Mouse (Mus musculus) intestine, postnatal 0 days (tissue): ENCODE measurements around the gene Dixdc1. TPM values are rescaled to one million over a fixed set of nuclear protein-coding genes. Genes with fewer than 3 reads are reported as not detected.

Experiments used
- ATAC-seq: fragments of 200-750 bp; cut with Nextera tagmentation; 2 replicates; pipeline ENCODE4 v1.8.0; 2017; ENCODE audit warnings: mild to moderate bottlenecking, moderate TSS enrichment, moderate library complexity
- H3K27ac ChIP-seq: fragments of 300-500 bp; sonication (generic); 2 replicates; pipeline ENCODE4 v1.5.1; 2014; ENCODE audit warnings: mild to moderate bottlenecking, low read depth, low read length, moderate library complexity
- H3K27me3 ChIP-seq: fragments of 300-500 bp; sonication (generic); replicated peaks from 2 replicates; pipeline ENCODE4 v1.6.1; 2014; ENCODE audit warnings: low read length, mixed read lengths; ENCODE audit not compliant: control insufficient read depth, insufficient read depth
- H3K36me3 ChIP-seq: fragments of 300-500 bp; sonication (generic); 2 replicates; pipeline ENCODE4 v1.6.1; 2014; ENCODE audit warnings: mild to moderate bottlenecking, moderate library complexity; ENCODE audit not compliant: control insufficient read depth, insufficient read depth
- H3K4me1 ChIP-seq: fragments of 300-500 bp; sonication (generic); replicated peaks from 2 replicates; pipeline ENCODE4 v1.6.1; 2014; ENCODE audit warnings: antibody characterized with exemption, low read length, mixed read lengths; ENCODE audit not compliant: control insufficient read depth, insufficient read depth
- H3K4me2 ChIP-seq: fragments of 300-500 bp; sonication (generic); replicated peaks from 2 replicates; pipeline ENCODE4 v1.6.1; 2014; ENCODE audit warnings: low read depth, mild to moderate bottlenecking, moderate library complexity
- H3K4me3 ChIP-seq: fragments of 300-500 bp; sonication (generic); 2 replicates; pipeline ENCODE4 v1.5.1; 2014; ENCODE audit warnings: low read depth, low read length
- H3K9ac ChIP-seq: fragments of 300-500 bp; sonication (generic); 2 replicates; pipeline ENCODE4 v1.6.1; 2014; ENCODE audit warnings: mild to moderate bottlenecking, low read depth, low read length
- H3K9me3 ChIP-seq: fragments of 300-500 bp; sonication (generic); 2 replicates; pipeline ENCODE4 v1.6.1; 2016; ENCODE audit warnings: mixed run types; ENCODE audit not compliant: control insufficient read depth
- CTCF ChIP-seq: sonication (generic); IDR thresholded peaks from 2 replicates; pipeline ENCODE4 v1.5.1; 2016; ENCODE audit warnings: low read depth, mild to moderate bottlenecking, control low read depth, antibody characterized with exemption, moderate library complexity
- WGBS: fragments of 180-500 bp; shearing (Covaris S2); extraction: QIAGEN DNeasy Blood & Tissue Kit; methylation state at CpG from one replicate; pipeline ENCODE4 v1.1.7; 2014; 5-methylcytosine and 5-hydroxymethylcytosine counted together
- polyA plus RNA-seq: library from polyadenylated mRNA; unstranded; fragments of >200 nt; fragmentation: Nextera tagmentation; extraction: Ambion mirVana; gene quantifications from 2 replicates; pipeline ENCODE4 v1.2.1, GENCODE M21; 2015

The Dixdc1 gene
- polyA plus RNA-seq, 1 experiment from 2014 or later = 2.9 TPM

- no peak for ATAC-seq
- Histone ChIP-seq H3K9me3 (no peaks in the 10 kb centered on the region), H3K27me3 (no peaks in the 10 kb centered on the region), H3K27ac (no peak overlapping the region), H3K36me3 (peaks cover 8% of the 10 kb centered on the region), H3K9ac (no peak overlapping the region), H3K4me1 (0 out of 2 replicates have a peak, but pooled peaks cover 4% of the 10 kb centered on the region), H3K4me3 (peak overlapping the region; percentile 89; the same call in 1 of the 2 replicates), H3K4me2 (peak overlapping the region; percentile 96)
- 43% methylated on average over 4 of the region's 4 CpGs for WGBS
- no peak for TF ChIP-seq CTCF
These were observed 34.7 kb upstream of the Dixdc1 start for GRCm38 (mm10) chr9:50774026-50774462.

DNA sequence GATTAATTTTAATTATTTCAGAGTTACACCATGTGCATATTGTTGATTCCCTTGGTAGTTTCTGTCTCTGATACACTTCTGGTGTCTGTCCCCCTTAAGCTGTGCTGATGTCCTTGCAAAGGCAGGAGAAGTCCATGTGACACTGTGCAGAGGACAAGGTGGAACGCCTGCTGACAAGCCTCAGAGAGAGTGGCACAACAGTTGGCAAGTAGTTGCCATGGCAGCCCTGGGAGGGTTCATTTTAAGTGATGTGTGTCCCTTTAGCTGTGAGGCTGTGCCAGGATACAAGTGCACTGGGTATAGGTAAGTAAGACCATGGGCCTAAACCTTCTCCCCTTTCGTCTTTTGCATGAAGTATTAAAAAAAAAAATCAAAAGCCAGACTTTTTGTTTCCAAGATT, 30.7 kb upstream of the Dixdc1 start:
- H3K27me3 ChIP-seq = no peaks in the 10 kb centered on the region
- H3K27ac ChIP-seq = no peak overlapping the region
- 0 out of 2 replicates have a peak, but pooled peaks cover 4% of the 10 kb centered on the region for H3K4me1 ChIP-seq
- H3K4me3 ChIP-seq = no peak overlapping the region
- no peaks in the 10 kb centered on the region for H3K9me3 ChIP-seq
- peaks cover 5% of the 10 kb centered on the region; the same call in 1 of the 2 replicates for H3K36me3 ChIP-seq
- no peak for TF ChIP-seq CTCF
- no peak for ATAC-seq
- H3K4me2 ChIP-seq = no peak overlapping the region
- H3K9ac ChIP-seq = no peak overlapping the region
- 92% methylated on average over 2 of the region's 2 CpGs for WGBS

DNA sequence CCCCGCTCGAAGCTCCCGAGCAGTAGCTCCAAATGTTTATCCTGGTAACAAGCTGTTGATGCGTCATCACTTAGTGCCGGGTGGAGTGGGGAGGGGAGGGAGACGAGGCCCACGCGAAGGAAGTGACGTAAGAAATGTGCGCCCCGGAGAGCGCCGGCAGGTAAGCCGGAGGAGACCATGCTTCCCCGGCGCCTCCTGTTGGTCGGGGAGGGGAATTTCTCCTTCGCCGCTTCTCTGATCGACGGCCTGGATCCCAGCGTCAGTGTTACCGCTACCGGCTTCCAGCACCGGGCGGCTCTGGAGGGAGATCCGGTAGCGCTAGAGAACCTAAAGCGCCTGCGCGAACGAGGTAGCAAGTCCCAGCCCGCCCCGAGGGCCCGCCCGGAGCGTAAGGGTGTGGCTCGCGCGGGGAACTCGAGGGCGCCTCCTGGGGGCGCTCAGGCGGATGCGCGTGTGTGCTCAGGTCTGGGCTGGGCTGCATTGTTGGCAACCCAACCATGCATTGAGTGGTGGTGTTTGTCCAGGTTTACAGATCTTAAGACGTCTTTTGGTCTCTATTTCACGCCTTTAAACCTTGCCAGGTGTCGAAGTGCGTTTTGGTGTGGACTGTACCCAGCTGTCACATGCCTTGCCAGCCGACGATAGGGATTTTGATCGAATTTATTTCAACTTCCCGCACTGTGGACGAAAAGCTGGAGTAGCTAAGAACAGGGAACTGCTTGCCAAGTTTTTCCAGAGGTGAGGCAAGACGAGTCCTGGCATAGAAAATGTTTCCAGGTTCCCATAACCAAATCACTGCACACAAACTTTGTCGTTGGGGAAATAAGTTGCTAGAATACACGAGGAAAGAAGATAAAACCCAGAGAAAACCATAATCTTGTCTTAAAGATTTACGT, 29.0 kb upstream of the Dixdc1 start, which contains the start of gene Fdxacb1:
Fdxacb1 (plus strand) TSS at position 130 of the 896 bp plus-strand sequence.
- Histone ChIP-seq H3K9ac (peak within 1 kb of the TSS; percentile 56), H3K4me2 (peak within 1 kb of the TSS; percentile 73), H3K27me3 (no peaks in the 10 kb centered on the region), H3K9me3 (no peaks in the 10 kb centered on the region), H3K27ac (peak within 1 kb of the TSS; percentile 83), H3K4me3 (peak within 1 kb of the TSS; percentile 57), H3K36me3 (peaks cover 10% of the 10 kb centered on the region; the same call in 1 of the 2 replicates), H3K4me1 (no peaks in the 10 kb centered on the region)
- 2% methylated on average over 59 of the region's 59 CpGs for WGBS
- ATAC-seq = peak; percentile 98
- TF ChIP-seq CTCF = peak; percentile 93

DNA sequence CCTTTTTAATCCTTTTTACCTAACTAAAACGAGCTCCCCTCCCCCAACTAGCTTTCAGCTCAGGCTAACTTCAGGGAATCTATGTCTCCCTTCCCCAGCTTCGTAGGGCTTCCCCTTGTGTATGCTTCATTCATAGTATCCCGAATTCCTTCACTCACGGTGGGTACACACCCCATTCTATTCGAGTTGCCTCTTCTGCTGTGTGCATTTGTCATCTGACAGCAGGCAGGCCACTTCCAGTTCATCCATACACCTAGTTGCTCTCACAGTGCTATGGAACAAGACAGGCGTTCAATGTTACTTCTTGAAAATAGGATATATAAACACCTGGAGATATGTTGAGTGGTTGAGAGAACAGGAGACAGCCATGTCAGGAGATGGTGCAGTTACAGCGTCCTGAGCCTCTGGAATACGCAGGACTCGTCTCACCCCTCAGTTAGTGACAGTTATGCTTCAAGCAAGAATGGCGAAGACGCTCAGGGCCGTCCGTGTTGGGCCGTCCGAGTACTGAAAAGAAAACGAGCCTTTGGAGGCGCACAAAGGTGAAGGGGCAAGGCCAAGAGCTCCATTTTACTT, 28.3 kb upstream of the Dixdc1 start:
- Histone ChIP-seq H3K36me3 (peaks cover 14% of the 10 kb centered on the region; the same call in 1 of the 2 replicates), H3K27ac (peak overlapping the region; percentile 83), H3K4me2 (peak overlapping the region; percentile 73), H3K9me3 (no peaks in the 10 kb centered on the region), H3K9ac (peak overlapping the region; percentile 56), H3K27me3 (no peaks in the 10 kb centered on the region), H3K4me1 (no peaks in the 10 kb centered on the region), H3K4me3 (peak overlapping the region; percentile 57)
- ATAC-seq = no peak; the same call in 1 of the 2 replicates
- TF ChIP-seq CTCF = no peak
- 3% methylated on average over 17 of the region's 17 CpGs for WGBS

GRCm38 (mm10) chr9:50763331-50763730, 24.0 kb upstream of the Dixdc1 start:
- peak; percentile 64 for TF ChIP-seq CTCF
- Histone ChIP-seq H3K9me3 (no peaks in the 10 kb centered on the region), H3K4me3 (no peak overlapping the region), H3K27me3 (no peaks in the 10 kb centered on the region), H3K4me1 (no peaks in the 10 kb centered on the region), H3K4me2 (no peak overlapping the region), H3K36me3 (peaks cover 10% of the 10 kb centered on the region; the same call in 1 of the 2 replicates), H3K9ac (no peak overlapping the region), H3K27ac (no peak overlapping the region)
- 50% methylated on average over 1 of the region's 1 CpGs for WGBS
- no peak for ATAC-seq
